Mouse (Mus musculus) C2C12 (cell line): ENCODE results near the gene Stx7. TPM values are rescaled to one million over a fixed set of nuclear protein-coding genes. Genes with fewer than 3 reads are reported as not detected.

Experiments used
- H3K27me3 ChIP-seq: one replicate; pipeline ENCODE4 v1.6.1; 2011; ENCODE audit not compliant: control insufficient read depth, insufficient read depth, insufficient read length
- H3K36me3 ChIP-seq: one replicate; pipeline ENCODE4 v1.6.1; 2011; ENCODE audit not compliant: control insufficient read depth, insufficient read depth
- H3K4me3 ChIP-seq: one replicate; pipeline ENCODE4 v1.5.1; 2011; ENCODE audit warnings: mild to moderate bottlenecking, control low read depth; ENCODE audit not compliant: poor library complexity, insufficient read depth, severe bottlenecking
- H3K79me2 ChIP-seq: one replicate; pipeline ENCODE4 v1.6.1; 2011; ENCODE audit not compliant: control insufficient read depth, insufficient read depth
- H3K79me3 ChIP-seq: one replicate; pipeline ENCODE4 v1.6.1; 2011; ENCODE audit warnings: low read depth, control low read depth
- H3ac ChIP-seq: one replicate; pipeline ENCODE3; 2011; ENCODE audit warnings: low read depth; ENCODE audit not compliant: control insufficient read depth, insufficient read length
- CEBPB ChIP-seq: IDR thresholded peaks from one replicate; pipeline ENCODE4 v1.6.1; 2011; ENCODE audit warnings: low read depth, mild to moderate bottlenecking, control low read depth, moderate library complexity
- CTCF ChIP-seq: IDR thresholded peaks from one replicate; pipeline ENCODE4 v1.5.1; 2011; ENCODE audit not compliant: control insufficient read depth, insufficient read depth, insufficient read length
- FOSL1 ChIP-seq: IDR thresholded peaks from one replicate; pipeline ENCODE4 v1.8.0; 2011; ENCODE audit warnings: mild to moderate bottlenecking, low read length; ENCODE audit not compliant: poor library complexity, insufficient read depth, severe bottlenecking
- MAX ChIP-seq: IDR thresholded peaks from one replicate; pipeline ENCODE4 v1.6.1; 2011; ENCODE audit warnings: mild to moderate bottlenecking, control low read depth
- MYOD1 ChIP-seq: IDR thresholded peaks from one replicate; pipeline ENCODE4 v1.6.1; 2011; ENCODE audit warnings: low read depth; ENCODE audit not compliant: control insufficient read depth, insufficient read length
- MYOG ChIP-seq: IDR thresholded peaks from one replicate; pipeline ENCODE4 v1.6.1; 2011; ENCODE audit not compliant: control insufficient read depth, insufficient read length; ENCODE audit errors: extremely low read depth
- USF1 ChIP-seq: IDR thresholded peaks from one replicate; pipeline ENCODE4 v1.6.1; 2011; ENCODE audit warnings: low read depth, mild to moderate bottlenecking, control low read depth, moderate library complexity
- polyA plus RNA-seq: library from polyadenylated mRNA; unstranded; fragments of >200 nt; fragmentation: generic; extraction: Trizol; gene quantifications from one replicate; pipeline ENCODE4 v1.2.1, GENCODE M21; 2012; ENCODE audit warnings: missing spikeins

The Stx7 gene
- polyA plus RNA-seq, 1 experiment: 29.9 TPM

GRCm38 (mm10) chr10:24210075-24210474 lies 61.0 kb downstream of the Stx7 start:
- Histone ChIP-seq H3K27me3 (no peaks in the 10 kb centered on the region), H3K79me2 (no peaks in the 10 kb centered on the region), H3K36me3 (no peaks in the 10 kb centered on the region), H3K79me3 (no peaks in the 10 kb centered on the region), H3ac (no peak overlapping the region), H3K4me3 (no peak overlapping the region)
- TF ChIP-seq USF1: no peak
- TF ChIP-seq MYOD1: no peak
- TF ChIP-seq MYOG: no peak
- TF ChIP-seq MAX: no peak
- no peak for TF ChIP-seq CTCF
- no peak for TF ChIP-seq FOSL1
- TF ChIP-seq CEBPB: no peak

GRCm38 (mm10) chr10:24213297-24213696 lies 64.2 kb downstream of the Stx7 start:
- Histone ChIP-seq H3ac (no peak overlapping the region), H3K79me2 (no peaks in the 10 kb centered on the region), H3K79me3 (no peaks in the 10 kb centered on the region), H3K27me3 (peaks cover 4% of the 10 kb centered on the region), H3K4me3 (no peak overlapping the region), H3K36me3 (no peaks in the 10 kb centered on the region)
- no peak for TF ChIP-seq USF1
- TF ChIP-seq MYOD1: no peak
- no peak for TF ChIP-seq MYOG
- TF ChIP-seq CEBPB: no peak
- no peak for TF ChIP-seq CTCF
- no peak for TF ChIP-seq FOSL1
- TF ChIP-seq MAX: no peak

- Histone ChIP-seq H3K27me3 (peaks cover 7% of the 10 kb centered on the region), H3ac (no peak overlapping the region), H3K79me2 (no peaks in the 10 kb centered on the region), H3K79me3 (no peaks in the 10 kb centered on the region), H3K36me3 (no peaks in the 10 kb centered on the region), H3K4me3 (no peak overlapping the region)
- no peak for TF ChIP-seq FOSL1
- TF ChIP-seq MYOD1: no peak
- no peak for TF ChIP-seq MYOG
- no peak for TF ChIP-seq MAX
- no peak for TF ChIP-seq CEBPB
- TF ChIP-seq CTCF: no peak
- no peak for TF ChIP-seq USF1
Measured at GRCm38 (mm10) chr10:24217558-24218268, 68.6 kb downstream of the Stx7 start.

- no peak for TF ChIP-seq MAX
- no peak for TF ChIP-seq USF1
- TF ChIP-seq CTCF: no peak
- TF ChIP-seq FOSL1: no peak
- no peak for TF ChIP-seq MYOG
- TF ChIP-seq CEBPB: no peak
- TF ChIP-seq MYOD1: no peak
- H3K79me2 ChIP-seq: no peaks in the 10 kb centered on the region
- peaks cover 16% of the 10 kb centered on the region for H3K27me3 ChIP-seq
- H3K4me3 ChIP-seq: no peak overlapping the region
- no peaks in the 10 kb centered on the region for H3K36me3 ChIP-seq
- no peak overlapping the region for H3ac ChIP-seq
- no peaks in the 10 kb centered on the region for H3K79me3 ChIP-seq
Measured at GRCm38 (mm10) chr10:24220931-24221330, 71.8 kb downstream of the Stx7 start.

GRCm38 (mm10) chr10:24222911-24223310 lies 73.8 kb downstream of the Stx7 start:
- no peak overlapping the region for H3ac ChIP-seq
- no peaks in the 10 kb centered on the region for H3K79me3 ChIP-seq
- H3K4me3 ChIP-seq: no peak overlapping the region
- H3K27me3 ChIP-seq: peaks cover 15% of the 10 kb centered on the region
- H3K36me3 ChIP-seq: no peaks in the 10 kb centered on the region
- no peak for TF ChIP-seq CEBPB
- TF ChIP-seq CTCF: no peak
- no peak for TF ChIP-seq FOSL1
- no peak for TF ChIP-seq MYOG
- TF ChIP-seq MAX: no peak
- no peak for TF ChIP-seq MYOD1
- TF ChIP-seq USF1: no peak
- no peaks in the 10 kb centered on the region for H3K79me2 ChIP-seq
